Mouse (Mus musculus) megakaryocyte, embryonic 14.5 days (primary cell): ENCODE results near the gene Prb1. TPM values are rescaled to one million over a fixed set of nuclear protein-coding genes. Genes with fewer than 3 reads are reported as not detected.
"Not testable (repeated sequence)": the region's sequence is repeated elsewhere in the genome, so short reads cannot be mapped to it uniquely, and the experiment has no call there.

ENCODE experiments used
- H3K27me3 ChIP-seq: replicated peaks from 2 replicates; pipeline ENCODE3; 2012; ENCODE audit warnings: inconsistent platforms
- H3K36me3 ChIP-seq: replicated peaks from 2 replicates; pipeline ENCODE3; 2012; ENCODE audit warnings: low read length, inconsistent platforms, mixed read lengths
- H3K4me1 ChIP-seq: 2 replicates; pipeline ENCODE4 v1.6.1; 2012; ENCODE audit warnings: inconsistent platforms
- H3K4me3 ChIP-seq: replicated peaks from 2 replicates; pipeline ENCODE3; 2012; ENCODE audit warnings: moderate library complexity, mild to moderate bottlenecking, inconsistent platforms
- H3K9me3 ChIP-seq: 2 replicates; pipeline ENCODE4 v1.6.1; 2012; ENCODE audit warnings: inconsistent platforms
- polyA plus RNA-seq: library from polyadenylated mRNA; stranded (reverse); fragments of >175 nt; gene quantifications from 2 replicates; pipeline ENCODE4 v1.2.3, GENCODE M21; 2012; ENCODE audit warnings: low replicate concordance; ENCODE audit not compliant: insufficient read depth

The Prb1 gene
- polyA plus RNA-seq, result not detected in 2 replicates

- H3K4me1 ChIP-seq, H3K36me3 ChIP-seq, H3K9me3 ChIP-seq, H3K4me3 ChIP-seq, H3K27me3 ChIP-seq: not testable (repeated sequence)
These were observed at the start of gene Prb1 for GRCm38 (mm10) chr6:132210421-132210820. Prb1 (minus strand) TSS chr6:132210521.

Other genes starting within 250 kb of the Prb1 start
- not detected in 2 replicates for gene Prpmp5, start 104.2 kb upstream of the Prb1 start, polyA plus RNA-seq
- gene Gm8882, start 153.6 kb upstream of the Prb1 start, polyA plus RNA-seq, result not detected in 2 replicates